Mouse (Mus musculus): ENCODE measurements at regions not wholly inside any gene's neighbourhood (a gene's known extent, or its start where the extent isn't known, plus 50 kb on each side); places are given as distances from the start of the nearest gene placed in this dataset.
"Not testable (repeated sequence)": the region's sequence is repeated elsewhere in the genome, so short reads cannot be mapped to it uniquely, and the experiment has no call there.

DNA sequence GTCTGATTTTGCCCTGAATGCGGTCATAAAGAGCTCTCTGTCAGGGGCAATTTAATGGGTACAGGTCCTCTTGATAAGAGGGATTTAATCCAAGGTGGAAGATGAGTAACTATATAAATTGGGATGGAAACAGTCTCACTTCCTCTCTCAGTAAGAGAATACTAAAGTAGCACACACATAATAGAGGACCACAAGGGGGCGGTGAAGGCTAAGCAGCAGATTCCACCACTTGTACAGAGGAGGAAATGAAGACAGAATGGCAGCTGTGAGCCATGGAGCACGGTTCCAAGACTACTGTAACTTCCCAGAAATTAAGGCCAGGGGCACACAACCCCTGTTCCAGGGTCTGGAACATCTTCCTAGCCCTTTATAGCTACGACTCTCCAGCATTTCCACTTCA is 262.6 kb upstream of the Ywhaq start:
- not testable (repeated sequence) for ATAC-seq (ENCODE audit: low TSS enrichment)

DNA sequence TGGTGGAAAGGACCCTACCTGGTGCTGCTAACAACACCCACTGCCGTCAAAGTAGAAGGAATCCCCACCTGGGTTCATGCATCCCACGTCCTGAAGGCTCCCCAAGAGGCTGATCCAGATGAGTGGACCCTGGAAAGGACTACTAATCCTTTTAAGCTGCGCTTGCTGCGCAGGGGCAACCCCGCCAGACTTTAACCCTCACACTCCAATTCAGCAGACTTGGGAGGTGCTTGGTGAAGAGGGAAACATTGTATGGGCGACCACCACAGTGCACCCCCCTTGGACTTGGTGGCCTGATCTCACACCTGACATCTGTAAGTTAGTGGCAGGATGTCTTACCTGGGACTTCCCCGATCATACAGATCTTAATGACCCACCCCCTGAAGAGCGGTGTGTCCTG is 231.9 kb upstream of the Ywhaq start:
- ATAC-seq (ENCODE audit: low TSS enrichment) = not testable (repeated sequence)

DNA sequence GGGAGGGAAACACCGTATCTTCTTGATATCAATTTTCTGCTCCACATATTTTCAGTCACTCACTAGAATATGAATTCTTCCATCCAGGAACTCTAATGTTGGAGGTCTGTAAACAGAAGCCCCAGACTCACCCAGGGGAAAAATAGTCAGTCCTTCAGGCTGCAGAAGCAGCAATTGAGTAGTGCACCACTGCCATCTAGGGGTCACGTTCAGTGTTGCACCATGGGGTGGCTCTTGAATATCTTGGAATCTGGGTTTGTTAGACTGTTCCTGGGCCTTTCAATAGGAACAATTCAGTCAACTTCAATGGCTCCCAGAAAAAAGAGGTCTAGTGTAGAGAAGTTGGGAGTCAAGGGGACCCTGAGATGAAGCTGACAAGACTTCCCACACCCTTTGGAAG is 196.3 kb upstream of the Ywhaq start:
- ATAC-seq (ENCODE audit: low TSS enrichment) = not testable (repeated sequence)

DNA sequence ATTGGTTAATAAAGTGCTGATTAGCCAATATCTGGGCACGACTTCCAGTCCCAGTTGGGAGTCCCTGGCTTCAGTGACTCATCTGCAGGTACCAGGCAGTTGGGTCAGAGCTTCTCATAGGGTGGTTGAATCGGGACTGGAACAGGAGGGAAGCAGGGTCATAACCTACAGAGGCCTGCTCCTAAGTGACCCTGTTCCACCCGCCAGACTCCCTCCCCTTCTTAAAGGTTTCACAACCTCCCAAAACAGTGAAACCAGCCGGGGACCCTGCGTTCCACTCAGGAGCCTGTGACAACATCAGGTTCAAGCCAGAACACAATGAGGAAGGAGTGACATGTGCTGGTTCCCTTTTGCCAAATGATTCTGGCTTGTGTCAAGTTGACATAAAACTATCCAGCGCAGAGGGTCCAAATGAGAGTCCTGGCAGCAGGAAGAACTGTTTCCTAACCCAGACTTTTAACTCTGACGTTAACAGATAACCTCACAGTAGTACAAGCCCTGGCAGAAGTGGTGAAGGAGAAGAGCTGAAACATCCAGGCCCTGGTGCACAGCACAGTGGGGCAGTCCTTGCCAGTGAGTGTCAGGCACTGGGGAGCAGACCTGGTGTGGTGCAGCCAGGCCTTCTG is 151.1 kb upstream of the Ywhaq start:
- no peak for ATAC-seq (ENCODE audit: low TSS enrichment)

DNA sequence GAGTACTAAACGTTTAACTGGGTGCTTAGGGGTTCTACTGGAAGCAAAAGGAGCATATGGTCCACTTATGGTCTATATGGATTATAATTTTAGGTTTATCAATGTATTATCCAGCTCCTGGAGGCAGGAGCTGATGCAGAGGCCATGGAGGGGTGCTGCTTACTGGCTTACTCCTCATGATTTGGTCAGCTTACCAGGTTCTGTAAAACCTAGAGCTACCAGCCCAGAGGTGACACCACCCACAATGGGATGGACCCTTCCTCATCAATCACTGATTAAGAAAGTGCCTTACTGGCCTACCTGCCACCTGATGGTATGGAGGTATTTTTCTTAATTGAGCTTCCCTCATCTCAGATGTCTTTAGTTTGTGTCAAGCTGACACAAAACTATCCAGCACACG is 126.5 kb upstream of the Ywhaq start:
- not testable (repeated sequence) for ATAC-seq (ENCODE audit: low TSS enrichment)

DNA sequence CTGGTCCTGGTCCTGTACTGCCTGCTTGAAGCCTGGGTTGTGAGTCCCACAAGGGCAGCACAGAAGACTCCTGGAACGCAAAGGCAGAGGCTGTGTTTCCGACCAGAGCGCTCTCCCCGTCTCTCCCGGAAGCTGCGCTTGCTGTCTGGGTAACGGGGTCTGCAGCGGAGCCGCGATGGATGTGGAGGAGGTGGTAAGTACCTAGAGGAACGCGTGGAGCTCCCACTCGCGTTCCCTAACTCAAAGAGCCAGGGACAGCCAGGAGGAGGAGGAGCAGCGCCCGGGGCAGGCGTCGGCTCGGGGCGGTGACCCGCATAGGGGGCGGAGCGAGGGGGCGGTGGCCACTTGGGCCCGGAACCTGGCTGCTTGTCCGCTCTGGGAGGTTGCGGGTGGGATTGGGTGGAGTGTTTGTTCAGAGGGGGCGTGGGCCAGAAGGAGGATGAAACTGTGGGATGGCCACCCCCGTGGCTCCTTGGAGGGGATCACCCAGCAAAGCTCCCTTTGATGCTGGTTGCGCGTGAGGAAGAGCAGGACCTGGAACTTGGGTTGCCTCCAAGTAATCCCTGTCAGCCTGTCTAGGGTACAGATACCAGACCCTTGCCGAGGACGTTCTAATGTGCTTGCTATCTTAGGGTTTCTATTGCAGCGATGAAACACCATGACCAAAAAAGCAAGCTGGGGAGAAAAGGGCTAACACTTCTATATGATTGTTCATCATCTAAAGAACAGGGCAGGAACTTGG is 125.9 kb upstream of the Ywhaq start:
- peak; percentile 82 for ATAC-seq (ENCODE audit: low TSS enrichment)

DNA sequence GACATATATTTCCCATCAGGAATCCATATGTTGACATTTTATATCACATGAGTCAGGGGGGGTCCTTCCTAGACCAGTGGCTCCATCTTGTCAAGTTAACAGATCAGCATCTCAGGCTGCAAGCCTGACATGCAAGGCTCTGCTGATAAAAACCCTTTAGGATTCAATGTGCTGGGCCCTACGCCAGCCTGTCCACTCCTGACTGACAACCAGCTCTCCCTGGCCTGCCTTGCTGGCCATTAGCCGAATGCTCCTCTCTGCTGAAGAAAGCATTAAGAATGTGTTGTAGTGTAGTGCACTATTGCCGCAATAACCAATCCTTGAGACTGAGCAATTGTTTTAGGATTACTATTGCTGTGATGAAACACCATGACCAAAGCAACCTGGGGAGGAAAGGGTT is 114.3 kb upstream of the Ywhaq start:
- ATAC-seq (ENCODE audit: low TSS enrichment) = no peak

DNA sequence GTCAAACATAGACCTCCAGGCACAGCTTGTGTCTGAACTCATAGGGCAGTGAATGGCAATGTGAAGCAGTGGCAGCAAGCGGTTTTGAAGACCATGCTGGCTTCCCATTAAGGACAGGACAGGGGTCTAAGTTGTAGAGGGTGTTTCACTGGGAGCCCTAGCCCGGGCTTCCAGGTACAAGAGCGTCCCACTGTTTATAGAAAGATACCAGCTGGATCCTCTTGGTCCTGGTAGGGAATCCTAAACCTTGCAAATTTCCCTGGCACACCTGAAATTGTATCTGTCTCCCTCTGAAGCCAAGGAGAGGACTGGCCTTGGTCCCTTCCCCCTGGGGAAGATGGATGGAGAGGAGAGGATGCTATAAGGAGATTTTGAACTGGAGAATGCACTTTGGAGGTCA is 111.9 kb upstream of the Ywhaq start:
- ATAC-seq (ENCODE audit: low TSS enrichment) = not testable (repeated sequence)

DNA sequence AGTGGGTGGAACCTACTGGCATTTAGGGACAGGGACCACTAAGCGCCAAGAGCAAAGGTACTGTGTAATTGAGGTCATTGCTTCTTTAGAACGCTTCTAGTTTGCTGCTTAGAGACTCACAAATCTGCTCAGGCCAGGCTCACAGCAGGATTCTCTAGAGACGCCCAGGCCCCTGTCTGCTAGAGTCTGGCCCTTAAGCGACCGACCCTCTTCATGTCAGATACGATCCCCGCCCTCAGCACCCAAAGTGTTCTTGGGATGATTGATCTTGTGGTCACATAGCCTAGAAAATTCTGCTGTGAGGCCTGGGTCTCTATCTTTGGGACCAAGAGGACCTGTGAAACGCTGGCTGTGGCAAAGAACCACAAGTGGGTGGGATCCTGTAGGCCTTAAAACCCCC is 109.9 kb upstream of the Ywhaq start:
- ATAC-seq (ENCODE audit: low TSS enrichment) = not testable (repeated sequence)

DNA sequence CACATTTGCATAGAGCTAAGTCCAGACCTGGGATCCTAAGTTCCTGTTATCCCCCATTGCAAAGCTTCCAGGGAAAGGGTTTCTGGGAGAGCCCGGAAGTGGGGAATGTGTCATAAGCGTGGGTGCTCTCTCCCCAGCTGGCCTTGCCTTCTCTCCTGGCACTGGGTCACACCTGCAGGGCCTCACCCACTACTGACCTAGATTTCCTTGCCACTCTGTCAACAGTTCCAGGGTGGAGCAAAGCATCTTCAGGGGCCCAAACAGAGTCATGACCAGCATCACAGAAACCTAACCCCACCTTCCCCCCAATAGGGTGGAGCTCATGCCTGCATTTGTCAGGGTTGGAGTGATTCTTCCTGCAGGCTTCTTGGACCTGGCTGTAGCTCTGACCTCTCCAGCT is 109.5 kb upstream of the Ywhaq start:
- peak; percentile 65; the same call in 1 of the 2 replicates for ATAC-seq (ENCODE audit: low TSS enrichment)

DNA sequence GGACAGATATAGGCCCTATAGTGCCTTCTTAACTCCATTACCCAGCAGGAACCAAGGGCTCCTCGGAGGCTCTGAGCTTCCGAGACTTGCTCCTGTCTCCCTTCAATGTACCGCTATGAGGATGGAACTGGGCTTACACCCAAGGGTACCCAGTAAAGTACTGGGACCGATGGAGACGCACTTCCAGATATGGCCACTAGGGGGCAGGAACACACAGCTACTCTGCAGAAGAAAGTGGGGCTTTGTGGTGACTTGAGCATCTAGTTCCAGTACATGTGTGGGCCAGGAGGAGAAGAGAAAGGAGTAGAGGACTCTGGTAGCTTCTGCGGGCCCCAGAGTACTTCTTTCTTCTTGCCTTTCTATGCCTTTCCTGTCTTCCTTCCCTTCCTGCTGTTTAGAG is 108.1 kb upstream of the Ywhaq start:
- peak; percentile 81 for ATAC-seq (ENCODE audit: low TSS enrichment)

DNA sequence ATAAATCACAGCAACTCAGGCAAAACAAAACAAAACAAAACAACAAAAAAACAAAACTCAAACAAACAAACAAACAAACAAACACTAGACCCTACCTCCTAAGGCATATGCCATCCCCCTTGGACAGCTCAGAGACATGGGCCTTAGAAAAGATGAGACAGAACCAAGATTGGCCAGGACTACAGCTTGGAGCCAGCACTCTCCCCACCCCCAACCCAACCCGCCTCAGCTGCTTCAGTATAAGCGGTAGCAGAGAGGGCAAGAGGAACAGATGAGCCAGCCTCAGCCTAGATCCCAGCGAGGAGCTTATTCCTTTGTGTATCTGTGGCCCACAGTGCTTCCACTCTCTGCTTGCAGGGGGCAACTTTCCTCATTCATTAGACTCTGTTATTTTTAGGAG is 105.2 kb upstream of the Ywhaq start:
- no peak for ATAC-seq (ENCODE audit: low TSS enrichment)

DNA sequence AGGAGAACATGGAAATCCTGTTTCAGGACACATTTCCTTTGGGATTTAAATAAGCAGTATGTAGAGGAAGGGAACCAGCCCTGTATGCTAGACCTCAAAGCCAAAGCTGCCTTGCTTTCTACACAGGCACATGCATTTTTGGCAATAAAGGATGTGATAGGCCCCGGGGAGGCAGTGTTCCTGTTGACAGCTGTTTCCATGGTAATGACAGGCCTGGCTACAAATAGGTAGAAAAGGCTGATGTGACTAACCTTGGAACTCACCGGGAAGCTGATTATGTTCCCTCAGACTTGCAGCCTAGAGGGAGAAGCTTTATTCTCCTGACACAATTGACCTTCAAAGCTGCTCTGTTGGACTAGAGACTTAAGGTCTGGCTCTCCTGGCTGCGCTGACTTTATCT is 101.6 kb upstream of the Ywhaq start:
- ATAC-seq (ENCODE audit: low TSS enrichment) = no peak

DNA sequence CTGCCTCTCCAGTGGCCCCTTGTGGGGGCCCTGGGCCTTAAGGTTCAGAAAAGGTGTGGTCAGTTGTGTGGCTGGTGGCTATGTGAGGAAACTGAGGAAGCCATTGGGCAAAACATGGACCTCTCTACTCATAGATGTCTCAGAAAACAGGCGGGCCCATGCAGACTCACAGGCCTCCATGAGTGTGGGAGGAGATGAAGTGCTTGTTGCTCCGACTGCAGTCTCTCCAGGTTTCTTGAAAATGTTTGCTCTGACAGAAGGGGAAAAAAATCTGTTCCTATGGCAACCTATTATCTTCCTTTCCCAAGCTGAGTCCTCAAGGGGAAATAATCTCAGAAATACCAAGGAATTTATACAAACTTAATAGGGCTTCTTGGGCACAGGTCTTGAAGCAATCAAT is 95.3 kb upstream of the Ywhaq start:
- peak; percentile 76 for ATAC-seq (ENCODE audit: low TSS enrichment)

DNA sequence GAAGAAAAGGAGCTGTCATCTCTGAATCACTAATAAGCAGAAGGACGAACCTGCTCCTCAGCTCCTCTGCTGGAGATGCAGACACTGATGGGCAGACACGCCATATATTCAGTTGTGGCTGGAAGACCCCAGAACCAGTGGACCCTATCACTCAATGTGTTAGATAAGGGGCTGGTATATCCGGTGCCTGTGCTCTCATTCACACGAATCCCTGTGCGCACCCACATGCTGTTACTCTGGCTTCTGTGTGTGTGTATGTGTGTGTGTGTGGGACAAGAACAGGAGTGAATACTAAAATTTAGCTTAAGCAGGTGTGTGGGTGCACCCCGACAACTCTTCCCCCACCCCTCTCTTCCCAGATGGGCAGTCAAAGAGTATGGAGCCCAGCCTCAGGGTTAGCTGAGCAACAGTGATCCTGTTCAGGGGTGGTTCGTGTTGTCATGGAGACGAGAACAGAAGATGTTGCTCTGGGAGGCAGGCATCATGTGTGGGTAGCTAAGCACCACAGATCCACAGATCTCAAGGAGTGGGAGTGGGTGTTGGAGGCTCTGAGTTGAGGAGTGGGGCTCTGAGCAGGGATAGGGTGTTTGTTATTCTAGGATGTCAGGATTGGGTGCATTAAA is 93.7 kb upstream of the Ywhaq start:
- peak; percentile 95 for ATAC-seq (ENCODE audit: low TSS enrichment)

DNA sequence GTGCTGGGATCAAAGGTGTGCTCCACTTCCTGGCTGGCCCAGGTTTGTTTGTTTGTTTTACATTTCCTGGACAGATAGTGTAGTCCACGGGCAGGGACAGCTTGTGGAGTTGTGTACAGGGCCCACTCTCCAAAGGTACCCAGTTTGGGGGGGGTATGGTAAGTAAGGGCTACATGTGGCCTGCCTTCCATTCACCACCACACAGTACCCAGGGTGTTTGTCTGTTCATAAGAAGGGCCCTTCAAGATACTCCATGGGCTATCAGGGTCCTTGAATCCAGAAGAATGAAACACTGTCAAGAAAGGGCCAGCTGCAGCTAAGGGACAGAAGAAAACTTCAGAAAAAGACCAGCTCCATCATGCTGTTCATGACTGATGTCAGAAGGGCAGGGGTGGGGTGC is 89.6 kb upstream of the Ywhaq start:
- ATAC-seq (ENCODE audit: low TSS enrichment) = no peak

DNA sequence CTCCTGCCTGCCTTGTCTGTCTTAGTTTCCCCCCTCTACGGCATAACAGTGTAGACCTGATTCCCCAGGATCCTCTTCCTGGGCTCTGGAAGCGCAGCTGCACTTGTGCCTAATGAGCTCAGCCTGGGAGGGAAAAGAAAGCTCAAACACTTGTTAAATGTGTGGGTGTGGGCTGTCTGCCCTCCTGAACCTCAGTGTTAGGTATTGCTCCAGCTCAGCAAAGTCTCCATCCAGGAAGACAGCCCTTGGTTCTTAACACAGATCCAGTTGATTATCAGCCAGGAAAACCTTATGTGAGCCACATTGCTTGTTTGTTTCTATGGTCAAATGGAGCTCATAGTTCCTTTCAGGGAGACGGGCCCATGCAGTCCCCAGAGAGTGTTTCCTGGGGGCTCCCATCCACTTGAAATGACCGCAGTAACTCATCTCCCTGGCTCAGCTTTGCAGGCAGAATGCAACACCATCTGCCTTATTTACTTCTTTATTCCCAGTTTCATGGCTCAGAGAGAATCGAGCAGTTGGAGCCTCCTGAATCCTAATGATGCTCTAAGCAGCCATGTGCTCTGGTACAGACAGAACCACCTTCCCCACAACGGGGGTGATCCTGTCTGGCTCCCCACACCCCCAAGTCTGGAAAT is 88.4 kb upstream of the Ywhaq start:
- ATAC-seq (ENCODE audit: low TSS enrichment) = no peak

DNA sequence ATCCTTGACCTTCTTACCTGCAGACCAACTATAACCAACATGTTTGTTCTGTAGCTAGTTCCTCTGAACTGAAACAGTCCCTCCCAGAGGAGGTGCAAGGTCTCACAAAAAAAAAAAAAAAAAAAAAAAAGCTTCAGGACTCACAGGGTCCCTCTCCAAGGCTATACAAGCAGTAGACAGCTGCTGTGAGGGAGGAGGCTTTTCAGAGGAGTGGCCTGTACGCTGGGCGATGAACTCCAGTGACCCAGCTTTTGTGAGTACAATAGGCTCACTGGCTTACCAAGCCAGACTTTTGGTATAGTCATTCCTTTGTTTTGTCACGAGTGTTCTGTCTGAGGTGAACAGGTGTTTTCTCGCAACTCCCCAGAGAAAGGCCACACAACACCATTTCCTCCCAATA is 85.8 kb upstream of the Ywhaq start:
- ATAC-seq (ENCODE audit: low TSS enrichment) = no peak

DNA sequence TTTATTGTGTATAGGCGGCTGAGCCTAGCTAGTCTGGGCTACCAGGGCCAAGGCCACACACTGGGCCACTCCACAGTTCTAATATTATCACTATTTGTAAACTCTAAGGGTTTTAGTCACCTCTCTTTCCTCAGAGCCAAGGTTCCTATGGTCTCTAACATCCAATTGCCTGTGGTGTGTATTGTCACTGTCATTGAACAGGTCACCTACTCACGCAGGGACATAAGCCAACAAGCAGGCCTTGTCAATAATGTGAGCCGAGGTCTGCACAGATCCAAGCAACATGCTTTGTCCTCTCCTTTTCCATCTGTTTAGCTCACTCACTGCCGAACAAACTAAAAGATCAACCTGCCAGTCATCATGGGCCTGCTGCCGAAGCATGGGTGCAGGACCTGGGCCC is 79.5 kb upstream of the Ywhaq start:
- ATAC-seq (ENCODE audit: low TSS enrichment) = no peak

DNA sequence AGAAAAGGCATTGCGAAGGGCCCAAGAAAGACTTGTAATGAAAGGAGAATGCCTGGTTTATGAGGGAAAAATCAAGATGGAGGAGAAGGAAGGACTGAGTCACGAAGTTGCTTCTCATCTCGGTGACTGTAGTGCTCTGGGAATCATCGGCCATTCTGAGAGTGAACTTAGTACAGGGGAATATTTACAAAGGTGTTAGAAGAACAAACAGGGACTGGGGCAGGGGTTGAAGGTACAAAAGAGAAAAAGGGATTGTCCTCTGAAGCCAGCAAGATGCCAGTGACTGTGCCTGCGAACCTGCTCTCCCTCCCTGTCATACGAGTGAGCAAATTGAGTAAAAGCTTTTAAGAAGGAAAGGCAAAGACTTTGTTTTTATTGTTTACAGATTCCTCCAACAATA is 78.1 kb upstream of the Ywhaq start:
- ATAC-seq (ENCODE audit: low TSS enrichment) = no peak

DNA sequence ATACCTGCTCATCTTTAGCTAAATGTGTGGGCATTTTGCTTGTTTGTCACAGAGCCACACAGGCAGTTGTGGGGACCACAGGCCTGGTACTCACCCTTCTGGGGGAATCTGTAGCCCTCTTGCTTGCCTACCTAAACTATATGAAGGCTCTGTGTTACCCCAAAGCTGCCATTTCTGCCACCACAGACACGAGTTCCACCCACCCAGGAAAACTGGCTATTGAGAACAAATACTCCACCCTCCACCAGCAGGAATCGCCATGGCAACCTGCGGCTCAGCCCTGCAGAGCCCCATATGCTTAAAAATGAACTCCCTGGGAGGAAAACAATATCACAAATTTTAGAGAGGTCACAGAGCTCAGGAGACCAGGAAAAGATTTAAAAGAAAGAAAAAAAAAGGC is 76.0 kb upstream of the Ywhaq start:
- no peak; the same call in 1 of the 2 replicates for ATAC-seq (ENCODE audit: low TSS enrichment)

DNA sequence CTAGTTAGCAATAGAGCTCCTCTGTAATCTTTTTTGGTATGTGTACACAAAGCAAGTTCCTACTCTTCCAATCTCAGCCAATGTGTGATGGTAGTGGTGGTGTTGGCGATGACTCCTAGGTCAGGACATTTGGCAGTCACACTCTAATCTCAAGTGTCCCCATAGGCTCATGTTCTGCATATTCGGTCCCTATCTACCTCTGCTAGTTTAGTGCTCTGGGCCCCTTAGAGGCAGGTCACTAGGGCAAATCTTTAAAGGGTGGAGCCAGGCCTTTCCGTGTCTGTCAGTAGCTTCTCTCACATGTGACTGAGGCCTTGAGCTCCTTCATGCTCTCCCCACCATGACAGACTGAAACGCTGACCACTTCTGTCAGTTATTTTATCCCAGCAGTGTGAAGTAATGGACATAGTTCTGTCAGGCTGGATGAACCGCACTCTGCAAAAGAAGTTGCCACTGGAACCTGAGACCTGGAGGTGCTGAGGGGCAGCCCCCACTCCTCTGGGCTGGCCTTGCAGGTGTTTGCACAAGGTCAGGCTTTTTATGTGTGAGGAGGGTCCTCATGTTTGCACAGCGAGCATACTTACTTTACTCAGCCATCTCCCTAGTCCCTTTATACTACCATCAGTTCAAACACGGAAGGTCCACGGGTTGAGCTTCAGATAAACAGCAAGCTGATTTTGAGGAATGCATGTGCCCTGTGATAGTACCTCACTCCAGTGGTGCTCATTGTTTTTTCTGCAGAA is 75.3 kb upstream of the Ywhaq start:
- no peak for ATAC-seq (ENCODE audit: low TSS enrichment)
